In the genomic region with DNA sequence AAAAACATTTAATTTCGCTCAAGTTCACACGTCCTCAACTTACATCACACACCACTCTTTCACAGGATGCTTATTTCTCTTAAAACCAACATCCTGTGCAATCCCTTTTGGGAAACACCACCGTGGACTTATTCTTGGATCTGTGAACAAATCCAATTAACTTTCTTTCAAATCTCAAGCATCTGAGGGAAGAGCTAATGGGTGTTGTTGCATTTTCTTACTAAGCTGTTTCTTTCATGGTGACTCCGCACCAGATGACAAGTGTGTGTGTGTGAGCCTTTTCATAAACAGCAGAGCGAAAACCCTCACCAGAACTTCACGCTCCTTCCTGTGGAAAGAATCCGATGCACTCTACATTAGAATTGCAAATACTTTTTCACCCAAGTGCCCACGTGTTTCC, we compare ENCODE assay signal across 27 mouse cellular contexts.
DNase-seq lines count a peak whose midpoint lies in the region; ATAC-seq lines count a peak whose summit lies in the region.
"Had no signal": no experiment of that assay in that cellular context is flagged by ENCODE, and none has a peak within 500 bp of the region (broad histone marks: within the 10 kb centered on the region; RNA-seq: fewer than 3 reads in every experiment).

No protein-coding gene starts in this region.

- DNase-seq in frontal cortex, postnatal 10 days (ENCODE audit: low spot score in 2 of 2), result no peak
- peak; percentile 4 for DNase-seq in layer of hippocampus, adult 9-11 months
- no peak for DNase-seq in layer of hippocampus, adult 8-10 months (ENCODE audit: low spot score in 2 of 2)
- DNase-seq in retina, postnatal 1 day, result peak; percentile 8
- no peak for DNase-seq in retina, embryonic 14.5 days (ENCODE audit: low spot score)
- DNase-seq in brain, embryonic 18.5 days (ENCODE audit: low read depth, low spot score), result peak; percentile 30
- no peak for DNase-seq in hindbrain, embryonic 11.5 days (ENCODE audit: low spot score)
- DNase-seq: cerebellum, adult 2 months; cerebellum, postnatal 14 days; heart, postnatal 10 days; kidney, adult 8-10 months; kidney, postnatal 4 days; liver, embryonic 13.5 days; lung, adult 18-20 months; lung, postnatal 4 days had no signal

- H3K4me1 ChIP-seq in hindbrain, embryonic 11.5 days (replicated peaks; ENCODE audit: control insufficient read depth, insufficient read depth, low read length), result no peaks in the 10 kb centered on the region
- H3K4me1 ChIP-seq: heart, embryonic 13.5 days; intestine, embryonic 15.5 days; limb, embryonic 10.5 days; limb, embryonic 15.5 days; liver, embryonic 13.5 days; megakaryocyte, embryonic 14.5 days had no signal

- H3K9ac ChIP-seq in hindbrain, embryonic 11.5 days (ENCODE audit: low read depth, low read length), result no peak overlapping the region
- H3K9ac ChIP-seq: heart, embryonic 13.5 days; intestine, embryonic 15.5 days; limb, embryonic 15.5 days; liver, embryonic 13.5 days; midbrain, embryonic 12.5 days had no signal

- no peak overlapping the region for H3K4me3 ChIP-seq in hindbrain, embryonic 11.5 days (ENCODE audit: low read depth, low read length)
- H3K4me3 ChIP-seq: heart, embryonic 13.5 days; intestine, embryonic 15.5 days; limb, embryonic 10.5 days; limb, embryonic 15.5 days; liver, embryonic 13.5 days; megakaryocyte, embryonic 14.5 days; midbrain, embryonic 12.5 days had no signal

- H3K9me3 ChIP-seq in hindbrain, embryonic 11.5 days (ENCODE audit: control insufficient read depth, low read length), result no peaks in the 10 kb centered on the region
- H3K9me3 ChIP-seq: intestine, embryonic 15.5 days; limb, embryonic 10.5 days; limb, embryonic 15.5 days; midbrain, embryonic 12.5 days had no signal

- H3K27ac ChIP-seq in hindbrain, embryonic 11.5 days (ENCODE audit: low read depth, low read length), result no peak overlapping the region
- H3K27ac ChIP-seq: heart, embryonic 13.5 days; intestine, embryonic 15.5 days; kidney, postnatal 0 days; limb, embryonic 10.5 days; limb, embryonic 15.5 days; liver, embryonic 13.5 days; midbrain, embryonic 12.5 days had no signal

- peak; percentile 52; the same call in 1 of the 2 replicates for ATAC-seq in frontal cortex, adult (ENCODE audit: low TSS enrichment)
- ATAC-seq in hindbrain, embryonic 11.5 days (ENCODE audit: low FRiP score), result no peak
- ATAC-seq: CD4-positive, CD25-positive, alpha-beta regulatory T cell, adult 4 months; forebrain, embryonic 16.5 days; hindbrain, embryonic 16.5 days; intestine, embryonic 15.5 days; lung, postnatal 0 days had no signal

- no peaks in the 10 kb centered on the region for H3K27me3 ChIP-seq in hindbrain, embryonic 11.5 days (ENCODE audit: control insufficient read depth, insufficient read depth, low read length)
- H3K27me3 ChIP-seq: heart, embryonic 13.5 days; intestine, embryonic 15.5 days; limb, embryonic 15.5 days; liver, embryonic 13.5 days; megakaryocyte, embryonic 14.5 days had no signal

- no peaks in the 10 kb centered on the region for H3K36me3 ChIP-seq in hindbrain, embryonic 11.5 days (ENCODE audit: control insufficient read depth, insufficient read depth, low read length)
- H3K36me3 ChIP-seq: heart, embryonic 13.5 days; intestine, embryonic 15.5 days; limb, embryonic 10.5 days; limb, embryonic 15.5 days; liver, embryonic 13.5 days; midbrain, embryonic 12.5 days had no signal

- WGBS in hindbrain, embryonic 11.5 days, result 70% methylated on average over 8 of the region's 8 CpGs

- H3K4me2 ChIP-seq in hindbrain, embryonic 11.5 days (replicated peaks; ENCODE audit: low read depth, low read length), result no peak overlapping the region
- H3K4me2 ChIP-seq: heart, embryonic 13.5 days; intestine, embryonic 15.5 days; limb, embryonic 15.5 days; liver, embryonic 13.5 days; midbrain, embryonic 12.5 days had no signal

Comparison
In these comparisons a context has a peak if more than half of its experiments do, and no peak if none do; other contexts are left out.
1. DNase-seq: peak in layer of hippocampus, adult 9-11 months (single experiment), retina, postnatal 1 day (single experiment) and brain, embryonic 18.5 days (single experiment); none in frontal cortex, postnatal 10 days (0 of 2), layer of hippocampus, adult 8-10 months (0 of 2), retina, embryonic 14.5 days (single experiment) and hindbrain, embryonic 11.5 days (single experiment).